Mouse (Mus musculus) forebrain, embryonic 14.5 days (tissue): ENCODE measurements around the gene Calcoco1. TPM values are rescaled to one million over a fixed set of nuclear protein-coding genes. Genes with fewer than 3 reads are reported as not detected.

Source experiments
- ATAC-seq: fragments of 200-750 bp; cut with Nextera tagmentation; 2 replicates; pipeline ENCODE4 v1.8.0; 2017; ENCODE audit warnings: mild to moderate bottlenecking, moderate library complexity
- DNase-seq: peaks from one replicate; pipeline ENCODE4 v3.0.0-alpha.2; 2015; ENCODE audit warnings: low spot score
- H3K27ac ChIP-seq: fragments of 300-500 bp; sonication (generic); 2 replicates; pipeline ENCODE4 v1.5.1; 2014; ENCODE audit warnings: low read depth, mild to moderate bottlenecking, control low read depth, low read length, moderate library complexity
- H3K27me3 ChIP-seq: fragments of 300-500 bp; sonication (generic); replicated peaks from 2 replicates; pipeline ENCODE4 v1.6.1; 2014; ENCODE audit warnings: low read length, control low read depth, mixed read lengths; ENCODE audit not compliant: control insufficient read depth, insufficient read depth
- H3K36me3 ChIP-seq: fragments of 300-500 bp; sonication (generic); 2 replicates; pipeline ENCODE4 v1.6.1; 2014; ENCODE audit warnings: low read length, control low read depth; ENCODE audit not compliant: control insufficient read depth, insufficient read depth
- H3K4me1 ChIP-seq: fragments of 300-500 bp; sonication (generic); 2 replicates; pipeline ENCODE4 v1.6.1; 2014; ENCODE audit warnings: antibody characterized with exemption, low read length, control low read depth; ENCODE audit not compliant: control insufficient read depth, insufficient read depth
- H3K4me2 ChIP-seq: fragments of 300-500 bp; sonication (generic); 2 replicates; pipeline ENCODE4 v1.6.1; 2014; ENCODE audit warnings: mild to moderate bottlenecking, control low read depth, low read length
- H3K4me3 ChIP-seq: fragments of 300-500 bp; sonication (generic); 2 replicates; pipeline ENCODE4 v1.5.1; 2014; ENCODE audit warnings: low read depth, low read length, control low read depth
- H3K9ac ChIP-seq: fragments of 300-500 bp; sonication (generic); 2 replicates; pipeline ENCODE4 v1.6.1; 2014; ENCODE audit warnings: mild to moderate bottlenecking, low read length, control low read depth, moderate library complexity
- H3K9me3 ChIP-seq: fragments of 300-500 bp; sonication (generic); replicated peaks from 2 replicates; pipeline ENCODE4 v1.6.1; 2016; ENCODE audit warnings: low read length, control low read depth, mixed read lengths; ENCODE audit not compliant: control insufficient read depth
- WGBS: fragments of 180-500 bp; shearing (Covaris S2); extraction: QIAGEN DNeasy Blood & Tissue Kit; methylation state at CpG from one replicate; pipeline ENCODE4 v1.1.7; 2014; 5-methylcytosine and 5-hydroxymethylcytosine counted together
- polyA plus RNA-seq: library from polyadenylated mRNA; unstranded; fragments of >200 nt; fragmentation: Nextera tagmentation; extraction: Ambion mirVana; gene quantifications from 2 replicates; pipeline ENCODE4 v1.2.1, GENCODE M21; 2014

Gene Calcoco1
- polyA plus RNA-seq = 48.2 and 61.2 TPM in 2 replicates

- DNase-seq (peak; percentile 98), ATAC-seq (peak; percentile 100)
- Histone ChIP-seq H3K4me1 (peaks cover 7% of the 10 kb centered on the region; the same call in 1 of the 2 replicates), H3K4me2 (peak within 1 kb of the TSS; percentile 72), H3K4me3 (peak within 1 kb of the TSS; percentile 56), H3K36me3 (peaks cover 25% of the 10 kb centered on the region), H3K27ac (no peak within 1 kb of the TSS), H3K9me3 (no peaks in the 10 kb centered on the region), H3K27me3 (no peaks in the 10 kb centered on the region), H3K9ac (peak within 1 kb of the TSS; percentile 76)
- WGBS = under 1% methylated on average over 27 of the region's 27 CpGs
These were observed at the start of gene Calcoco1 for GRCm38 (mm10) chr15:102721980-102722475. Gene Calcoco1 (minus strand): TSS chr15:102722178.

GRCm38 (mm10) chr15:102770866-102771265 is 48.9 kb upstream of the Calcoco1 start:
- H3K36me3 ChIP-seq = no peaks in the 10 kb centered on the region
- 29% methylated on average over 7 of the region's 7 CpGs for WGBS
- no peaks in the 10 kb centered on the region for H3K27me3 ChIP-seq
- no peak overlapping the region for H3K9ac ChIP-seq
- DNase-seq (no peak), ATAC-seq (no peak)
- no peak overlapping the region for H3K27ac ChIP-seq
- no peak overlapping the region for H3K4me2 ChIP-seq
- H3K4me1 ChIP-seq = no peaks in the 10 kb centered on the region
- H3K9me3 ChIP-seq = no peaks in the 10 kb centered on the region
- H3K4me3 ChIP-seq = no peak overlapping the region

- H3K9ac ChIP-seq = no peak overlapping the region
- DNase-seq (no peak), ATAC-seq (no peak)
- no peak overlapping the region for H3K4me3 ChIP-seq
- H3K4me1 ChIP-seq = no peaks in the 10 kb centered on the region
- no peak overlapping the region for H3K4me2 ChIP-seq
- H3K27ac ChIP-seq = no peak overlapping the region
- peaks cover 16% of the 10 kb centered on the region; the same call in 1 of the 2 replicates for H3K27me3 ChIP-seq
- 34% methylated on average over 2 of the region's 2 CpGs for WGBS
- H3K9me3 ChIP-seq = no peaks in the 10 kb centered on the region
- no peaks in the 10 kb centered on the region for H3K36me3 ChIP-seq
These were observed 43.2 kb upstream of the Calcoco1 start for GRCm38 (mm10) chr15:102765207-102765606.

GRCm38 (mm10) chr15:102761745-102762378 is 39.9 kb upstream of the Calcoco1 start:
- Histone ChIP-seq H3K36me3 (no peaks in the 10 kb centered on the region), H3K4me2 (no peak overlapping the region), H3K4me1 (no peaks in the 10 kb centered on the region), H3K4me3 (no peak overlapping the region), H3K9ac (no peak overlapping the region), H3K27me3 (peaks cover 20% of the 10 kb centered on the region; the same call in 1 of the 2 replicates), H3K9me3 (no peaks in the 10 kb centered on the region), H3K27ac (no peak overlapping the region)
- peak; percentile 78 for ATAC-seq
- WGBS = 9% methylated on average over 7 of the region's 7 CpGs
- peak; percentile 88 for DNase-seq

GRCm38 (mm10) chr15:102757686-102758085 is 35.7 kb upstream of the Calcoco1 start:
- no peaks in the 10 kb centered on the region for H3K36me3 ChIP-seq
- H3K27ac ChIP-seq = no peak overlapping the region
- ATAC-seq (no peak), DNase-seq (no peak)
- peaks cover 4% of the 10 kb centered on the region; the same call in 1 of the 2 replicates for H3K4me1 ChIP-seq
- H3K4me2 ChIP-seq = no peak overlapping the region
- no peaks in the 10 kb centered on the region for H3K9me3 ChIP-seq
- no peak overlapping the region for H3K9ac ChIP-seq
- H3K4me3 ChIP-seq = no peak overlapping the region
- H3K27me3 ChIP-seq = peaks cover 10% of the 10 kb centered on the region; the same call in 1 of the 2 replicates
- 100% methylated on average over 1 of the region's 1 CpGs for WGBS

GRCm38 (mm10) chr15:102755053-102755452 is 33.1 kb upstream of the Calcoco1 start:
- peaks cover 4% of the 10 kb centered on the region; the same call in 1 of the 2 replicates for H3K4me1 ChIP-seq
- no peak overlapping the region for H3K9ac ChIP-seq
- no peak for ATAC-seq
- H3K36me3 ChIP-seq = no peaks in the 10 kb centered on the region
- 41% methylated on average over 5 of the region's 5 CpGs for WGBS
- no peak overlapping the region for H3K4me3 ChIP-seq
- 0 out of 2 replicates have a peak overlapping the region, but pooled peaks have one; percentile 18 for H3K27ac ChIP-seq
- H3K4me2 ChIP-seq = no peak overlapping the region
- no peak for DNase-seq
- no peaks in the 10 kb centered on the region for H3K9me3 ChIP-seq
- peaks cover 14% of the 10 kb centered on the region for H3K27me3 ChIP-seq

GRCm38 (mm10) chr15:102754361-102754760 is 32.4 kb upstream of the Calcoco1 start:
- Histone ChIP-seq H3K4me3 (no peak overlapping the region), H3K4me2 (no peak overlapping the region), H3K27me3 (peaks cover 13% of the 10 kb centered on the region), H3K27ac (peak overlapping the region; percentile 18; the same call in 1 of the 2 replicates), H3K36me3 (no peaks in the 10 kb centered on the region), H3K4me1 (peaks cover 4% of the 10 kb centered on the region; the same call in 1 of the 2 replicates), H3K9me3 (no peaks in the 10 kb centered on the region), H3K9ac (no peak overlapping the region)
- DNase-seq (no peak), ATAC-seq (no peak)
- 43% methylated on average over 7 of the region's 7 CpGs for WGBS

GRCm38 (mm10) chr15:102753170-102753569 is 31.2 kb upstream of the Calcoco1 start:
- peak; percentile 52; the same call in 1 of the 2 replicates for ATAC-seq
- Histone ChIP-seq H3K9ac (no peak overlapping the region), H3K4me3 (no peak overlapping the region), H3K27ac (no peak overlapping the region), H3K4me2 (no peak overlapping the region), H3K9me3 (no peaks in the 10 kb centered on the region), H3K36me3 (no peaks in the 10 kb centered on the region), H3K4me1 (peaks cover 4% of the 10 kb centered on the region; the same call in 1 of the 2 replicates), H3K27me3 (peaks cover 22% of the 10 kb centered on the region)
- DNase-seq = peak; percentile 78
- 2% methylated on average over 13 of the region's 13 CpGs for WGBS

GRCm38 (mm10) chr15:102752164-102752563 is 30.2 kb upstream of the Calcoco1 start:
- 79% methylated on average over 1 of the region's 1 CpGs for WGBS
- peaks cover 24% of the 10 kb centered on the region for H3K27me3 ChIP-seq
- no peak for ATAC-seq

More at GRCm38 (mm10) chr15:102752164-102752563, 30.2 kb upstream of the Calcoco1 start:
- no peak overlapping the region for H3K9ac ChIP-seq
- H3K27ac ChIP-seq = no peak overlapping the region
- no peaks in the 10 kb centered on the region for H3K9me3 ChIP-seq
- no peak overlapping the region for H3K4me3 ChIP-seq
- DNase-seq = no peak
- no peaks in the 10 kb centered on the region for H3K36me3 ChIP-seq
- H3K4me1 ChIP-seq = peaks cover 13% of the 10 kb centered on the region
- no peak overlapping the region for H3K4me2 ChIP-seq
